Mouse (Mus musculus): ENCODE measurements at regions not wholly inside any gene's neighbourhood (a gene's known extent, or its start where the extent isn't known, plus 50 kb on each side); places are given as distances from the start of the nearest gene placed in this dataset.
A peak's percentile ranks its signal among the peaks of the same experiment; 100 is the strongest.

- Histone ChIP-seq H3K4me3 (ENCODE audit: control insufficient read depth in 1 of 2, insufficient read depth in 1 of 2, low read depth in 2 of 2, low read length in 2 of 2) (no peak overlapping the region), H3K9ac (ENCODE audit: control insufficient read depth, low read depth, low read length, poor library complexity, severe bottlenecking) (no peak overlapping the region)
These were observed 76.0 kb upstream of the Ccn6 start for GRCm38 (mm10) chr10:39239498-39240177.

GRCm38 (mm10) chr10:39238596-39238995 is 75.0 kb upstream of the Ccn6 start:
- no peak overlapping the region for H3K9ac ChIP-seq (ENCODE audit: control insufficient read depth, low read depth, low read length, poor library complexity, severe bottlenecking)
- H3K4me3 ChIP-seq (ENCODE audit: control insufficient read depth in 1 of 2, insufficient read depth in 1 of 2, low read depth in 2 of 2, low read length in 2 of 2): no peak overlapping the region
- DNase-seq (ENCODE audit: low read depth, low spot score): no peak
- H3K4me1 ChIP-seq (ENCODE audit: control insufficient read depth in 1 of 2, insufficient read depth in 2 of 2, low read length in 2 of 2): no peaks in the 10 kb centered on the region
- H3K9me3 ChIP-seq (replicated peaks; ENCODE audit: insufficient read depth, low read length): no peaks in the 10 kb centered on the region
- no peak overlapping the region for H3K27ac ChIP-seq (ENCODE audit: control insufficient read depth, low read depth, low read length)
- H3K79me2 ChIP-seq (ENCODE audit: control insufficient read depth, insufficient read depth, low read length, poor library complexity): no peaks in the 10 kb centered on the region
- no peaks in the 10 kb centered on the region; a peak in 1 of 4 replicates for H3K27me3 ChIP-seq (ENCODE audit: control insufficient read depth in 1 of 2, insufficient read depth in 2 of 2, low read length in 2 of 2)
- TF ChIP-seq MEF2A (IDR thresholded peaks at IDR 0.05; ENCODE audit: extremely low read depth, insufficient replicate concordance, low read depth, low read length, poor library complexity, severe bottlenecking) (no peak), MAZ (IDR thresholded peaks at IDR 0.05; ENCODE audit: low read depth, low read length) (no peak), POLR2A (IDR thresholded peaks at IDR 0.05; ENCODE audit: control insufficient read depth in 1 of 2, insufficient read depth in 1 of 2, low read depth in 1 of 2, low read length in 2 of 2, poor library complexity in 1 of 2) (no peak), SIN3A (IDR thresholded peaks at IDR 0.05; ENCODE audit: low read length) (no peak), USF2 (IDR thresholded peaks at IDR 0.05; ENCODE audit: borderline replicate concordance in 1 of 2, insufficient read depth in 1 of 2, low read depth in 1 of 2, low read length in 2 of 2) (no peak), E2F4 (IDR thresholded peaks at IDR 0.05; ENCODE audit: borderline replicate concordance, low read depth, low read length) (no peak)
- no peaks in the 10 kb centered on the region for H3K36me3 ChIP-seq (ENCODE audit: control insufficient read depth in 1 of 2, insufficient read depth in 2 of 2, low read length in 2 of 2)

More at GRCm38 (mm10) chr10:39239498-39240177, 76.0 kb upstream of the Ccn6 start:
- H3K4me1 ChIP-seq (ENCODE audit: control insufficient read depth in 1 of 2, insufficient read depth in 2 of 2, low read length in 2 of 2): no peaks in the 10 kb centered on the region
- peak; percentile 63 for TF ChIP-seq SMC3 (IDR thresholded peaks at IDR 0.05; ENCODE audit: low read depth, low read length)
- no peak for TF ChIP-seq CHD1 (IDR thresholded peaks at IDR 0.05; ENCODE audit: low read depth, low read length)
- peak; percentile 46; the same call in 1 of the 2 replicates for TF ChIP-seq ZC3H11A (IDR thresholded peaks at IDR 0.05; ENCODE audit: low read depth, low read length)
- peak; percentile 61 for TF ChIP-seq RAD21 (IDR thresholded peaks at IDR 0.05; ENCODE audit: low read depth, low read length)
- no peak for TF ChIP-seq KAT2A (conservative IDR thresholded peaks at IDR 0.05; ENCODE audit: low read depth, low read length)
- TF ChIP-seq CTCF (IDR thresholded peaks at IDR 0.05 in 2 of 3, conservative IDR thresholded peaks at IDR 0.05 in 1 of 3; ENCODE audit: control insufficient read depth in 1 of 3, insufficient read depth in 1 of 3, low read depth in 2 of 3, low read length in 3 of 3, poor library complexity in 1 of 3, severe bottlenecking in 1 of 3): peak; percentile 58 to 66 (median 61)
- DNase-seq (ENCODE audit: low read depth, low spot score): peak; percentile 43
- H3K79me2 ChIP-seq (ENCODE audit: control insufficient read depth, insufficient read depth, low read length, poor library complexity): no peaks in the 10 kb centered on the region
- no peak overlapping the region for H3K27ac ChIP-seq (ENCODE audit: control insufficient read depth, low read depth, low read length)
- no peaks in the 10 kb centered on the region for H3K36me3 ChIP-seq (ENCODE audit: control insufficient read depth in 1 of 2, insufficient read depth in 2 of 2, low read length in 2 of 2)
- no peaks in the 10 kb centered on the region for H3K9me3 ChIP-seq (replicated peaks; ENCODE audit: insufficient read depth, low read length)
- H3K27me3 ChIP-seq (ENCODE audit: control insufficient read depth in 1 of 2, insufficient read depth in 2 of 2, low read length in 2 of 2): no peaks in the 10 kb centered on the region; a peak in 1 of 4 replicates

- Histone ChIP-seq H3K4me3 (ENCODE audit: control insufficient read depth in 1 of 2, insufficient read depth in 1 of 2, low read depth in 2 of 2, low read length in 2 of 2) (no peak overlapping the region), H3K27ac (ENCODE audit: control insufficient read depth, low read depth, low read length) (no peak overlapping the region), H3K9me3 (replicated peaks; ENCODE audit: insufficient read depth, low read length) (no peaks in the 10 kb centered on the region), H3K36me3 (ENCODE audit: control insufficient read depth in 1 of 2, insufficient read depth in 2 of 2, low read length in 2 of 2) (no peaks in the 10 kb centered on the region), H3K27me3 (ENCODE audit: control insufficient read depth in 1 of 2, insufficient read depth in 2 of 2, low read length in 2 of 2) (no peaks in the 10 kb centered on the region; a peak in 1 of 4 replicates), H3K4me1 (ENCODE audit: control insufficient read depth in 1 of 2, insufficient read depth in 2 of 2, low read length in 2 of 2) (no peaks in the 10 kb centered on the region), H3K79me2 (ENCODE audit: control insufficient read depth, insufficient read depth, low read length, poor library complexity) (no peaks in the 10 kb centered on the region), H3K9ac (ENCODE audit: control insufficient read depth, low read depth, low read length, poor library complexity, severe bottlenecking) (no peak overlapping the region)
- no peak for DNase-seq (ENCODE audit: low read depth, low spot score)
- TF ChIP-seq SIN3A (IDR thresholded peaks at IDR 0.05; ENCODE audit: low read length) (no peak), UBTF (IDR thresholded peaks at IDR 0.05; ENCODE audit: borderline replicate concordance, insufficient read depth, low read depth, low read length) (no peak), RAD21 (IDR thresholded peaks at IDR 0.05; ENCODE audit: low read depth, low read length) (no peak), MYC (IDR thresholded peaks at IDR 0.05; ENCODE audit: low read depth, low read length) (no peak), USF2 (IDR thresholded peaks at IDR 0.05; ENCODE audit: borderline replicate concordance in 1 of 2, insufficient read depth in 1 of 2, low read depth in 1 of 2, low read length in 2 of 2) (no peak), GABPA (IDR thresholded peaks at IDR 0.05; ENCODE audit: low read depth, low read length) (no peak), POLR2AphosphoS2 (IDR thresholded peaks at IDR 0.05; ENCODE audit: low read length) (no peak), HCFC1 (IDR thresholded peaks at IDR 0.05; ENCODE audit: low read depth, low read length) (no peak), CTCF (IDR thresholded peaks at IDR 0.05 in 2 of 3, conservative IDR thresholded peaks at IDR 0.05 in 1 of 3; ENCODE audit: control insufficient read depth in 1 of 3, insufficient read depth in 1 of 3, low read depth in 2 of 3, low read length in 3 of 3, poor library complexity in 1 of 3, severe bottlenecking in 1 of 3) (no peak), MAZ (IDR thresholded peaks at IDR 0.05; ENCODE audit: low read depth, low read length) (no peak), NELFE (IDR thresholded peaks at IDR 0.05; ENCODE audit: low read depth, low read length) (no peak), POLR2A (IDR thresholded peaks at IDR 0.05; ENCODE audit: control insufficient read depth in 1 of 2, insufficient read depth in 1 of 2, low read depth in 1 of 2, low read length in 2 of 2, poor library complexity in 1 of 2) (no peak), RCOR1 (IDR thresholded peaks at IDR 0.05; ENCODE audit: low read depth, low read length) (no peak), ELF1 (IDR thresholded peaks at IDR 0.05; ENCODE audit: low read depth, low read length) (no peak)
These were observed 74.0 kb upstream of the Ccn6 start for GRCm38 (mm10) chr10:39237549-39237948.

Measured in MEL (cell line).